In the genomic region with DNA sequence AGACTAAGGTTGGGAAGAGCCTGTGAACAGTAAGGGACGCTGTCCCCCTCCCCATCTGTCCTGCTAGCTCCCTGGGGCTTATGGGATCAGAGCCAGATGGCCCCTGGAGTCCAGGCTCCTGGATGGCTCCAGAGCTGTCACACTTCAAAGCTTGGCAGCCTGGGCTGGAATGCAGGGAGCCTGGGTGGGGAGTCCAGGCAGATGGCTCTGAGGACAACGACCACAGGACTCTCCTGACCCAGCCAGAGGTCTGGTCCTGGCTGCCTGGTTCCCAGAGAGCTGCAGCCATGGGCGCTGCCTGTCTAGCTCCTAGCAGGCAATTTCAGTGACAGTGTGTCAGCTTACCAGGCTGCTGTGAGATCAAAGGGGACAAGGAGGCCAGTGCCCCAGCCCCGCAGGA, we compare ENCODE assay signal across 19 mouse cellular contexts.
A peak's percentile ranks its signal among the peaks of the same experiment; 100 is the strongest.
DNase-seq lines count a peak whose midpoint lies in the region; ATAC-seq and TF ChIP-seq lines count a peak whose summit lies in the region.
"Had no signal": no experiment of that assay in that cellular context is flagged by ENCODE, and none has a peak within 500 bp of the region (broad histone marks: within the 10 kb centered on the region; RNA-seq: fewer than 3 reads in every experiment).

No protein-coding gene starts in this region.

- H3K4me1 ChIP-seq in heart, embryonic 12.5 days (replicated peaks): peaks cover 23% of the 10 kb centered on the region
- peaks cover 40% of the 10 kb centered on the region for H3K4me1 ChIP-seq in lung, embryonic 14.5 days (ENCODE audit: insufficient read depth)
- no peaks in the 10 kb centered on the region for H3K4me1 ChIP-seq in hindbrain, postnatal 0 days (ENCODE audit: insufficient read depth, low read length)
- peaks cover 33% of the 10 kb centered on the region for H3K4me1 ChIP-seq in limb, embryonic 12.5 days (replicated peaks)

- 1% methylated on average over 4 of the region's 4 CpGs for WGBS in heart, embryonic 12.5 days
- 5% methylated on average over 4 of the region's 4 CpGs for WGBS in lung, embryonic 14.5 days
- WGBS in hindbrain, postnatal 0 days: 8% methylated on average over 4 of the region's 4 CpGs
- WGBS in limb, embryonic 12.5 days: under 1% methylated on average over 4 of the region's 4 CpGs

- no peaks in the 10 kb centered on the region for H3K36me3 ChIP-seq in heart, embryonic 12.5 days
- no peaks in the 10 kb centered on the region for H3K36me3 ChIP-seq in lung, embryonic 14.5 days (ENCODE audit: insufficient read depth)
- H3K36me3 ChIP-seq in hindbrain, postnatal 0 days (ENCODE audit: insufficient read depth, low read length): no peaks in the 10 kb centered on the region
- no peaks in the 10 kb centered on the region for H3K36me3 ChIP-seq in limb, embryonic 12.5 days
- H3K36me3 ChIP-seq: limb, embryonic 13.5 days; liver, embryonic 13.5 days had no signal

- no peak overlapping the region for H3K27ac ChIP-seq in heart, embryonic 12.5 days (ENCODE audit: poor library complexity, severe bottlenecking)
- peak overlapping the region; percentile 70 for H3K27ac ChIP-seq in lung, embryonic 14.5 days (ENCODE audit: low read depth)
- no peak overlapping the region for H3K27ac ChIP-seq in hindbrain, postnatal 0 days
- 0 out of 2 replicates have a peak overlapping the region, but pooled peaks have one; percentile 4 for H3K27ac ChIP-seq in limb, embryonic 12.5 days
- H3K27ac ChIP-seq: limb, embryonic 13.5 days; liver, embryonic 13.5 days had no signal

- no peak for TF ChIP-seq CTCF in lung, embryonic 14.5 days (IDR thresholded peaks at IDR 0.05; ENCODE audit: low read depth)
- no peak for TF ChIP-seq CTCF in hindbrain, postnatal 0 days (IDR thresholded peaks at IDR 0.05; ENCODE audit: low read depth)

- peaks cover 4% of the 10 kb centered on the region; the same call in 1 of the 2 replicates for H3K9me3 ChIP-seq in heart, embryonic 12.5 days (replicated peaks)
- H3K9me3 ChIP-seq in lung, embryonic 14.5 days (ENCODE audit: low read depth, low read length): no peaks in the 10 kb centered on the region
- H3K9me3 ChIP-seq in hindbrain, postnatal 0 days (ENCODE audit: low read length): 0 out of 2 replicates have a peak, but pooled peaks cover 3% of the 10 kb centered on the region
- 0 out of 2 replicates have a peak, but pooled peaks cover 8% of the 10 kb centered on the region for H3K9me3 ChIP-seq in limb, embryonic 12.5 days
- H3K9me3 ChIP-seq: liver, embryonic 13.5 days had no signal

- no peak for ATAC-seq in heart, embryonic 12.5 days (ENCODE audit: insufficient number of reproducible peaks, low FRiP score)
- peak; percentile 7; the same call in 1 of the 2 replicates for ATAC-seq in lung, embryonic 14.5 days (ENCODE audit: insufficient read depth)
- 0 out of 2 replicates have a peak, but pooled peaks have one; percentile 10 for ATAC-seq in hindbrain, postnatal 0 days
- ATAC-seq in limb, embryonic 12.5 days (ENCODE audit: insufficient number of reproducible peaks, insufficient read depth, low FRiP score, low TSS enrichment, low read depth): no peak
- ATAC-seq: forebrain, embryonic 16.5 days had no signal

- H3K4me2 ChIP-seq in heart, embryonic 12.5 days: 0 out of 2 replicates have a peak overlapping the region, but pooled peaks have one; percentile 53
- H3K4me2 ChIP-seq in lung, embryonic 14.5 days: peak overlapping the region; percentile 46; the same call in 1 of the 2 replicates
- no peak overlapping the region for H3K4me2 ChIP-seq in hindbrain, postnatal 0 days (ENCODE audit: low read depth, low read length)
- no peak overlapping the region for H3K4me2 ChIP-seq in limb, embryonic 12.5 days
- H3K4me2 ChIP-seq: liver, embryonic 13.5 days had no signal

- DNase-seq in heart, postnatal 4 days: no peak
- DNase-seq in lung, embryonic 14.5 days: peak; percentile 61
- no peak for DNase-seq in lung, postnatal 10 days
- DNase-seq in hindbrain, postnatal 0 days (ENCODE audit: low spot score): no peak
- no peak for DNase-seq in urinary bladder, adult 2 months (ENCODE audit: low spot score)
- no peak for DNase-seq in yolk sac, embryonic 10.5 days (ENCODE audit: low spot score)
- DNase-seq: adrenal gland, postnatal 25 days; cerebellum, adult 11 months; heart, postnatal 36 days; kidney, adult 8-10 months; kidney, postnatal 14 days; liver, embryonic 13.5 days; right cerebral cortex, postnatal 14 days; thymus, adult 2 months had no signal

- no peak overlapping the region for H3K9ac ChIP-seq in heart, embryonic 12.5 days
- H3K9ac ChIP-seq in lung, embryonic 14.5 days: no peak overlapping the region
- H3K9ac ChIP-seq in hindbrain, postnatal 0 days (replicated peaks; ENCODE audit: low read length): no peak overlapping the region
- no peak overlapping the region for H3K9ac ChIP-seq in limb, embryonic 12.5 days (replicated peaks)
- H3K9ac ChIP-seq: limb, embryonic 13.5 days; liver, embryonic 13.5 days had no signal

- H3K27me3 ChIP-seq in heart, embryonic 12.5 days (replicated peaks): peaks cover 86% of the 10 kb centered on the region
- peaks cover 14% of the 10 kb centered on the region for H3K27me3 ChIP-seq in lung, embryonic 14.5 days (ENCODE audit: insufficient read depth, low read length)
- peaks cover 42% of the 10 kb centered on the region for H3K27me3 ChIP-seq in hindbrain, postnatal 0 days (ENCODE audit: insufficient read depth, low read length)
- H3K27me3 ChIP-seq in limb, embryonic 12.5 days: peaks cover 96% of the 10 kb centered on the region

- no peak overlapping the region for H3K4me3 ChIP-seq in heart, embryonic 12.5 days
- H3K4me3 ChIP-seq in lung, embryonic 14.5 days (ENCODE audit: low read depth, low read length): no peak overlapping the region
- H3K4me3 ChIP-seq in hindbrain, postnatal 0 days (ENCODE audit: low read length): no peak overlapping the region
- H3K4me3 ChIP-seq in limb, embryonic 12.5 days (replicated peaks): no peak overlapping the region
- H3K4me3 ChIP-seq: limb, embryonic 13.5 days; liver, embryonic 13.5 days; megakaryocyte, embryonic 14.5 days had no signal

Comparison
In these comparisons a context has a peak if more than half of its experiments do, and no peak if none do; other contexts are left out.
1. ATAC-seq: peak in lung, embryonic 14.5 days (single experiment) and hindbrain, postnatal 0 days (single experiment); none in heart, embryonic 12.5 days (single experiment) and limb, embryonic 12.5 days (single experiment).
2. H3K27ac ChIP-seq: peak in lung, embryonic 14.5 days (single experiment) and limb, embryonic 12.5 days (single experiment); none in heart, embryonic 12.5 days (single experiment) and hindbrain, postnatal 0 days (single experiment).
3. H3K4me2 ChIP-seq: peak in heart, embryonic 12.5 days (single experiment) and lung, embryonic 14.5 days (single experiment); none in hindbrain, postnatal 0 days (single experiment) and limb, embryonic 12.5 days (single experiment).